ENCODE assay signal across 31 mouse cellular contexts in genomic region chr4:154378876-154379275, GRCm38 (mm10). TPM values are rescaled to one million over a fixed set of nuclear protein-coding genes. Genes with fewer than 3 reads are reported as not detected.
"Had no signal": no experiment of that assay in that cellular context is flagged by ENCODE, and none has a peak within 500 bp of the region (broad histone marks: within the 10 kb centered on the region; RNA-seq: fewer than 3 reads in every experiment).

No protein-coding gene starts in this region.

- DNase-seq: kidney, adult 8-10 months; kidney, postnatal 10 days; kidney, postnatal 36 days; layer of hippocampus, adult 9-11 months; layer of hippocampus, postnatal 36 days; liver, embryonic 13.5 days; lung, adult 2 months; lung, postnatal 14 days; lung, postnatal 4 days; thymus, adult 2 months; thymus, postnatal 14 days; thymus, postnatal 4 days had no signal

- ATAC-seq: midbrain, embryonic 15.5 days had no signal

- H3K36me3 ChIP-seq: kidney, embryonic 15.5 days; liver, embryonic 13.5 days; midbrain, embryonic 12.5 days; midbrain, embryonic 15.5 days; neural tube, embryonic 13.5 days had no signal

- H3K27ac ChIP-seq: kidney, embryonic 15.5 days; left cerebral cortex, adult 2 months; liver, embryonic 13.5 days; midbrain, embryonic 12.5 days; midbrain, embryonic 15.5 days; neural tube, embryonic 13.5 days; stomach, postnatal 0 days had no signal

- H3K27me3 ChIP-seq: liver, embryonic 13.5 days; midbrain, embryonic 12.5 days; midbrain, embryonic 15.5 days had no signal

- H3K4me1 ChIP-seq: kidney, embryonic 15.5 days; midbrain, embryonic 12.5 days; midbrain, embryonic 15.5 days; neural tube, embryonic 13.5 days had no signal

- H3K9ac ChIP-seq: kidney, embryonic 15.5 days; liver, embryonic 13.5 days; midbrain, embryonic 12.5 days; midbrain, embryonic 15.5 days; neural tube, embryonic 13.5 days had no signal

- H3K9me3 ChIP-seq: kidney, embryonic 15.5 days; liver, embryonic 13.5 days; midbrain, embryonic 12.5 days; midbrain, embryonic 15.5 days; neural tube, embryonic 13.5 days had no signal

- H3K4me3 ChIP-seq: kidney, embryonic 15.5 days; left cerebral cortex, adult 2 months; liver, embryonic 13.5 days; midbrain, embryonic 12.5 days; midbrain, embryonic 15.5 days; myocyte; neural tube, embryonic 13.5 days had no signal

- H3K4me2 ChIP-seq: kidney, embryonic 15.5 days; liver, embryonic 13.5 days; midbrain, embryonic 12.5 days; midbrain, embryonic 15.5 days; neural tube, embryonic 13.5 days had no signal

RNA-seq across cellular contexts. Expression of gene B230104I21Rik, which starts 42.9 kb away (rescaled TPM):
- total RNA-seq: left cerebral cortex, adult 2 months; left cerebral cortex, postnatal 10 days; left cerebral cortex, postnatal 36 days; liver, adult 2 months; megakaryocyte progenitor cell, adult 5-6 weeks; megakaryocyte-erythroid progenitor cell, adult 5-6 weeks; monocyte, adult 5-6 weeks; neutrophil, adult 5-6 weeks had no signal
- polyA plus RNA-seq: kidney, embryonic 15.5 days; limb, embryonic 14.5 days; liver, adult 2 months; liver, embryonic 13.5 days; liver, embryonic 16.5 days; lung, adult 2 months; lung, embryonic 16.5 days; midbrain, embryonic 12.5 days; midbrain, embryonic 15.5 days; myocyte; neural tube, embryonic 13.5 days; small intestine, adult 2 months; stomach, embryonic 14.5 days; stomach, postnatal 0 days; thymus, adult 2 months had no signal
